Mouse (Mus musculus) small intestine, adult 2 months (tissue): ENCODE measurements around the gene 1700069L16Rik.

ENCODE experiments used
- CTCF ChIP-seq: fragments of 200-500 bp; IDR thresholded peaks from 2 replicates; pipeline ENCODE4 v1.5.1; 2012; ENCODE audit warnings: low read depth, mild to moderate bottlenecking, control low read depth, inconsistent platforms, low read length, moderate library complexity, mixed read lengths; ENCODE audit not compliant: insufficient replicate concordance, insufficient read length; ENCODE audit errors: extremely low read depth
- POLR2A ChIP-seq: fragments of 200-500 bp; IDR thresholded peaks from 2 replicates; pipeline ENCODE4 v1.6.1; 2012; ENCODE audit warnings: low read depth, mild to moderate bottlenecking, control low read depth, inconsistent platforms, low read length, moderate library complexity

DNA sequence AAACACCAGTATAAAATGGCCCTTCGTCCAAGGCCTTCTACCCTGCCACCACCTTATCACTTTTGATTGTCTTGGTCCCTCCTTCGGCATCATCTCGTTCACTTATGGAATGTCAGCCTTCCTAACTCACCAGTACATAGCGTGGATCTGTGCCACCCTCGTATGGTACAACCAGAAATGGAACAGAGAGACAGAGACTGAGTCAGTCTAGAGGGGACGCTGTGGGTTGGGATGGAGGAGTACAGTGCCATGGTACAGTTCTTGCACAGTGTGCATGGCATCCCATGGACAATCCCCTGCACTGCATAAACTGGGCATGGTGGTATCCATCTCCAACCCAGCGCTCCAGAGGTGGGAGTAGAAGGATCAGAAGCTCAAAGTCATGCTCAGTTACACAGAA is 4.1 kb upstream of the 1700069L16Rik start:
- TF ChIP-seq POLR2A (no peak), CTCF (no peak)
